Mouse (Mus musculus) myocyte (in vitro differentiated cells): ENCODE data around the gene Gpr176.

ENCODE experiments used
- CEBPB ChIP-seq: IDR thresholded peaks from 2 replicates; pipeline ENCODE4 v1.6.1; 2011; ENCODE audit warnings: mild to moderate bottlenecking, moderate library complexity; ENCODE audit not compliant: poor library complexity, insufficient read depth, severe bottlenecking
- MYOD1 ChIP-seq, 3 experiments: IDR thresholded peaks; one replicate each; pipeline ENCODE4 v1.6.1; 2011; ENCODE audit warnings: control low read depth in 2 of 3, low read depth in 2 of 3, mild to moderate bottlenecking in 2 of 3, moderate library complexity in 1 of 3; ENCODE audit not compliant: insufficient read length in 2 of 3, control insufficient read depth in 1 of 3
- POLR2A ChIP-seq: IDR thresholded peaks from one replicate; pipeline ENCODE4 v1.6.1; 2011; ENCODE audit warnings: low read depth, mild to moderate bottlenecking, control low read depth, moderate library complexity; ENCODE audit not compliant: insufficient read length
- POLR2AphosphoS2 ChIP-seq: IDR thresholded peaks from one replicate; pipeline ENCODE4 v1.6.1; 2011; ENCODE audit warnings: low read depth, control low read depth; ENCODE audit not compliant: insufficient read length
- TCF3 ChIP-seq: IDR thresholded peaks from one replicate; pipeline ENCODE4 v1.6.1; 2011; ENCODE audit warnings: low read depth, control low read depth; ENCODE audit not compliant: insufficient read length
- USF1 ChIP-seq: IDR thresholded peaks from one replicate; pipeline ENCODE4 v1.6.1; 2011; ENCODE audit warnings: low read depth, mild to moderate bottlenecking, control low read depth, moderate library complexity

GRCm38 (mm10) chr2:118306522-118306895 lies 66.7 kb downstream of the Gpr176 start:
- TF ChIP-seq POLR2AphosphoS2 (no peak), USF1 (no peak), POLR2A (no peak), CEBPB (no peak), MYOD1 (IDR thresholded peaks at IDR 0.05; ENCODE audit: control insufficient read depth in 1 of 3, insufficient read length in 2 of 3, low read depth in 2 of 3) (no peak), TCF3 (no peak)
